Mouse (Mus musculus): ENCODE data around the gene Tln2. TPM values are rescaled to one million over a fixed set of nuclear protein-coding genes. Genes with fewer than 3 reads are reported as not detected.

Gene Tln2
- polyA plus RNA-seq, 1 experiment from 2014 or later = 6.9 TPM

GRCm38 (mm10) chr9:67546650-67547049 is 12.9 kb downstream of the Tln2 start:
- no peak for DNase-seq (ENCODE audit: low spot score)

GRCm38 (mm10) chr9:67545794-67546193 is 13.7 kb downstream of the Tln2 start:
- no peak for DNase-seq (ENCODE audit: low spot score)

- DNase-seq (ENCODE audit: low spot score) = no peak
Observed at GRCm38 (mm10) chr9:67544783-67545182, 14.7 kb downstream of the Tln2 start.

GRCm38 (mm10) chr9:67541948-67542347 is 17.6 kb downstream of the Tln2 start:
- DNase-seq (ENCODE audit: low spot score) = no peak

GRCm38 (mm10) chr9:67539776-67540706 is 19.5 kb downstream of the Tln2 start:
- DNase-seq (ENCODE audit: low spot score) = no peak

- no peak for DNase-seq (ENCODE audit: low spot score)
Observed at GRCm38 (mm10) chr9:67534420-67534819, 25.1 kb downstream of the Tln2 start.

- DNase-seq (ENCODE audit: low spot score) = no peak
Observed at GRCm38 (mm10) chr9:67533260-67533659, 26.2 kb downstream of the Tln2 start.

GRCm38 (mm10) chr9:67532631-67533030 is 26.9 kb downstream of the Tln2 start:
- no peak for DNase-seq (ENCODE audit: low spot score)

GRCm38 (mm10) chr9:67529600-67529999 is 29.9 kb downstream of the Tln2 start:
- DNase-seq (ENCODE audit: low spot score) = no peak

- no peak for DNase-seq (ENCODE audit: low spot score)
Observed at GRCm38 (mm10) chr9:67527726-67528125, 31.8 kb downstream of the Tln2 start.

- DNase-seq (ENCODE audit: low spot score) = no peak
Observed at GRCm38 (mm10) chr9:67521736-67522135, 37.8 kb downstream of the Tln2 start.

- no peak for DNase-seq (ENCODE audit: low spot score)
Observed at GRCm38 (mm10) chr9:67509510-67509909, 50.0 kb downstream of the Tln2 start.

- DNase-seq (ENCODE audit: low spot score) = no peak
Observed at GRCm38 (mm10) chr9:67504669-67505260, 54.7 kb downstream of the Tln2 start.

GRCm38 (mm10) chr9:67501801-67502200 is 57.7 kb downstream of the Tln2 start:
- no peak for DNase-seq (ENCODE audit: low spot score)

GRCm38 (mm10) chr9:67496368-67496767 is 63.1 kb downstream of the Tln2 start:
- DNase-seq (ENCODE audit: low spot score) = no peak

- DNase-seq (ENCODE audit: low spot score) = no peak
Observed at GRCm38 (mm10) chr9:67495350-67495749, 64.2 kb downstream of the Tln2 start.

- DNase-seq (ENCODE audit: low spot score) = no peak
Observed at GRCm38 (mm10) chr9:67493876-67494552, 65.5 kb downstream of the Tln2 start.

GRCm38 (mm10) chr9:67489370-67489769 is 70.1 kb downstream of the Tln2 start:
- no peak for DNase-seq (ENCODE audit: low spot score)

GRCm38 (mm10) chr9:67486621-67487020 is 72.9 kb downstream of the Tln2 start:
- no peak for DNase-seq (ENCODE audit: low spot score)

GRCm38 (mm10) chr9:67485169-67486072 is 74.1 kb downstream of the Tln2 start:
- DNase-seq (ENCODE audit: low spot score) = no peak

- DNase-seq (ENCODE audit: low spot score) = no peak
Observed at GRCm38 (mm10) chr9:67482277-67482676, 77.2 kb downstream of the Tln2 start.
